Mouse (Mus musculus): ENCODE measurements at regions not wholly inside any gene's neighbourhood (a gene's known extent, or its start where the extent isn't known, plus 50 kb on each side); places are given as distances from the start of the nearest gene placed in this dataset.

GRCm38 (mm10) chr4:124465229-124465820 is 145.3 kb downstream of the 3100002H09Rik start:
- TF ChIP-seq CTCF (IDR thresholded peaks at IDR 0.05; ENCODE audit: control insufficient read depth, insufficient read depth, insufficient read length) (no peak), USF1 (IDR thresholded peaks at IDR 0.05; ENCODE audit: low read depth) (no peak), MAX (IDR thresholded peaks at IDR 0.05) (no peak), CEBPB (IDR thresholded peaks at IDR 0.05; ENCODE audit: low read depth) (no peak), MYOG (IDR thresholded peaks at IDR 0.05; ENCODE audit: control insufficient read depth, extremely low read depth, insufficient read length) (no peak)

Data from C2C12 (cell line).